Mouse (Mus musculus) liver, postnatal 0 days (tissue): ENCODE measurements around the gene Cth. TPM values are rescaled to one million over a fixed set of nuclear protein-coding genes. Genes with fewer than 3 reads are reported as not detected.
A peak's percentile ranks its signal among the peaks of the same experiment; 100 is the strongest.
"Not testable (repeated sequence)": the region's sequence is repeated elsewhere in the genome, so short reads cannot be mapped to it uniquely, and the experiment has no call there.

ENCODE experiments used
- ATAC-seq: fragments of 200-750 bp; cut with Nextera tagmentation; 2 replicates; pipeline ENCODE4 v1.8.0; 2017; ENCODE audit warnings: mild to moderate bottlenecking, moderate library complexity
- DNase-seq: peaks from one replicate; pipeline ENCODE4 v3.0.0-alpha.2; 2016
- H3K27ac ChIP-seq: fragments of 300-500 bp; sonication (generic); 2 replicates; pipeline ENCODE4 v1.5.1; 2014; ENCODE audit warnings: antibody characterized with exemption, moderate library complexity, mild to moderate bottlenecking, low read depth
- H3K27me3 ChIP-seq: fragments of 300-500 bp; sonication (generic); 2 replicates; pipeline ENCODE4 v1.6.1; 2014; ENCODE audit warnings: low read length, control low read depth, mixed read lengths; ENCODE audit not compliant: insufficient read depth
- H3K36me3 ChIP-seq: fragments of 300-500 bp; sonication (generic); replicated peaks from 2 replicates; pipeline ENCODE4 v1.6.1; 2014; ENCODE audit warnings: mild to moderate bottlenecking, control low read depth, low read length, moderate library complexity, mixed read lengths; ENCODE audit not compliant: insufficient read depth
- H3K4me1 ChIP-seq: fragments of 300-500 bp; sonication (generic); 2 replicates; pipeline ENCODE4 v1.6.1; 2014; ENCODE audit warnings: antibody characterized with exemption, mild to moderate bottlenecking, control low read depth; ENCODE audit not compliant: insufficient read depth
- H3K4me2 ChIP-seq: fragments of 300-500 bp; sonication (generic); 2 replicates; pipeline ENCODE4 v1.6.1; 2014; ENCODE audit warnings: low read depth, mild to moderate bottlenecking, low read length, moderate library complexity, mixed read lengths
- H3K4me3 ChIP-seq: fragments of 300-500 bp; sonication (generic); 2 replicates; pipeline ENCODE4 v1.5.1; 2014; ENCODE audit warnings: low read depth, low read length
- H3K9ac ChIP-seq: fragments of 300-500 bp; sonication (generic); replicated peaks from 2 replicates; pipeline ENCODE4 v1.6.1; 2014; ENCODE audit warnings: mild to moderate bottlenecking, moderate library complexity
- H3K9me3 ChIP-seq: fragments of 300-500 bp; sonication (generic); 2 replicates; pipeline ENCODE4 v1.6.1; 2016; ENCODE audit warnings: mild to moderate bottlenecking, control low read depth, low read length, mixed read lengths
- CTCF ChIP-seq: sonication (generic); IDR thresholded peaks from 2 replicates; pipeline ENCODE4 v1.5.1; 2016; ENCODE audit warnings: antibody characterized with exemption, low read depth
- EP300 ChIP-seq: IDR thresholded peaks from 2 replicates; pipeline ENCODE4 v1.6.1; 2016; ENCODE audit warnings: antibody characterized with exemption, low read depth, mild to moderate bottlenecking
- WGBS: fragments of 180-500 bp; shearing (Covaris S2); extraction: QIAGEN DNeasy Blood & Tissue Kit; methylation state at CpG from one replicate; pipeline ENCODE4 v1.1.7; 2014; ENCODE audit not compliant: insufficient replicate concordance; 5-methylcytosine and 5-hydroxymethylcytosine counted together
- polyA plus RNA-seq: library from polyadenylated mRNA; unstranded; fragments of >200 nt; fragmentation: Nextera tagmentation; extraction: Ambion mirVana; gene quantifications from 2 replicates; pipeline ENCODE4 v1.2.1, GENCODE M21; 2015

The Cth gene
- polyA plus RNA-seq, 1 experiment from 2014 or later, result 190 TPM

DNA sequence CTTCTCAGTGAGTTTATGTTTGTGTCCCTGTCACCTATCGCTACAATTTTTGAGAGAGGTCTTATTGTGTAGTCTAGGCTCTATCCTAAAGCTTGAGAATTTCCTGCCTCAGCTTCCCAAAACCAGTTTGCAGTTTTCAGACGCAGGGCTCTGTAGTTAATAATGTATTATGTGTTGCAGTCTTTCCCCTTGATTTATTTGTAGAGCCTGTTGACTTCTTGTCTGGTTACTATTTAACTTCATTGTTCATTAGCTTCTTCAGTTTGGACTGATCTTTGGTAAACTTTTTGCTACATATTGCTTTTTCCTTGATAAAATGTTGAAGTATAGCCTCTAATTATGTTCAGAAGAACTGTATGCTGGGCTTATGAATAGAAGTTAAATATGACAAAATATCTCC, 27.8 kb upstream of the Cth start:
- ATAC-seq, result no peak

DNA sequence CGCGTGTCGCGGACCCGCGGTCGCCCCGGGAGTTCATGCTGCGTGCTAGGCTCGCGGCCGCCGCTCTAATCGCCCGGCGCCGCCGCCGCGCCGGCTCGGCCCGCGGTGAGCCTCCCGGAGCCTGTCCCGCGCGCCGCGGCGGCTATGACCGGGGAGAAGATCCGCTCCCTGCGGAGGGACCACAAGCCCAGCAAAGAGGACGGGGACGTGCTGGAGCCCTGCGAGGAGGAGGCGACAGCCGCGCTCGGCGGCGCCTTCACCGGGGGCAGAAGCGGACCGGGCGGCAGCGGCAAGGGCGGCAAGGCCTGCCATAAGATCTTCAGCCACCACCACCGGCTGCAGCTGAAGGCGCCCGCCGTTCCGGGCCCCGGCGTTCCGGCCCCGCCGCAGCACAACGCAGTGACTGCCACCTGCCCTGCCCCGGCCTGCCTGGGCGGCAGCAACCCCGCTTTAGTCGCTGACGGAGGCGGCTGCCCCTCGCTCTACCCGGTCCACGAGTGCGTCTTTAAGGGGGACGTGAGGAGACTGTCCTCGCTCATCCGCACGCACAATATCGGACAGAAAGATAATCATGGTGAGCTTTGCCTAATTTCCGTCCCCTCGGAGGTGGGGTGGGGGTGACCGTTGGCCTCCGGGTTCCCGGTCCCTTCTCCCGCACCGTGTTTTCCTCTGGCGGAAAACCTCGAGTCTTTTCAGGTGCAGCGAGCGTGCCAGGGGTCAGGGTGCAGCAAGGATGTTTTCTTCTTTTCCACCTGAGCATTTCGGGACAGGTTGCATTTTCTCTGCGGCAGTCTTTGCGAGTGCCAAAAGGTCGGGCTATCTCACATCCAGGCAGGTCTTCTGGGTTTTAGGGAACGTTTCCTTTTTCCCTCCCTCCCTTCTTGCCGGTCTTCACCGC, 22.8 kb upstream of the Cth start:
- Histone ChIP-seq H3K27me3 (no peaks in the 10 kb centered on the region), H3K9ac (peak overlapping the region; percentile 98), H3K4me3 (peak overlapping the region; percentile 87), H3K27ac (peak overlapping the region; percentile 99), H3K4me2 (peak overlapping the region; percentile 79), H3K9me3 (no peaks in the 10 kb centered on the region), H3K36me3 (0 out of 2 replicates have a peak, but pooled peaks cover 4% of the 10 kb centered on the region), H3K4me1 (peaks cover 16% of the 10 kb centered on the region)
- peak; percentile 65 for DNase-seq
- ATAC-seq, result peak; percentile 69
- TF ChIP-seq EP300, result no peak
- no peak for TF ChIP-seq CTCF
- WGBS, result under 1% methylated on average over 78 of the region's 93 CpGs

More for the DNA sequence above, 27.8 kb upstream of the Cth start:
- 0 out of 2 replicates have a peak, but pooled peaks cover 4% of the 10 kb centered on the region for H3K36me3 ChIP-seq
- H3K27ac ChIP-seq, result 0 out of 2 replicates have a peak overlapping the region, but pooled peaks have one; percentile 51
- no peaks in the 10 kb centered on the region for H3K27me3 ChIP-seq
- WGBS, result 60% methylated on average over 2 of the region's 2 CpGs
- H3K9ac ChIP-seq, result no peak overlapping the region; the same call in 1 of the 2 replicates
- no peaks in the 10 kb centered on the region for H3K9me3 ChIP-seq
- DNase-seq, result no peak
- H3K4me3 ChIP-seq, result no peak overlapping the region
- H3K4me1 ChIP-seq, result peaks cover 10% of the 10 kb centered on the region
- TF ChIP-seq EP300 (no peak), CTCF (no peak)
- no peak overlapping the region for H3K4me2 ChIP-seq

DNA sequence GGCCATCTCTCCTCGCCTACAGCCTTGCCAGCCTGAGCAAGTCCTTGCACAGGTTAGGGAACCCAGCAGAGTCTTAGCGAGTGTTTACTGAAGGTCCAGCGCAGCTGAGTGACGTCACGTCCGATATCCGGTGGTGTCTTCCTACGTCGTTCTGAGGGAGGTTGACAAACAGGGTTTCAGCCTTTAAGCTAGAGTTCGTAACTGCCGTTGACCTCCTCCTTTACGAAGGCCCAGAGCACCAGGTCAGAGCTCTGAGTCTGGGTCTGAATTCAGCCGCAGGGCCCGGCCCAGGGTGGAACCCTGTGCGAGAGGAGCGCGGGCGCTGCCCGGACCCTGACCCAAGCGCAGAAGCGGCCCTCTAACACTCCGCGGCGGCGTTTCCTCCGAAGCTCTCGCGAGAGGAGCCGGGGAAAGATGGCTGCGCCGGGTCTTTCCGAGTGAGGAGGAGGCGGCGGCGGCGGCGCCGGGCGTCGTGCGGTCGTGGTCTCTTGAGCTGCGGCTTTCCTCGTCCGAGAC, 22.0 kb upstream of the Cth start, which contains the start of gene Ankrd13c:
Ankrd13c (plus strand) TSS at position 397 of the 516 bp plus-strand sequence.
- ATAC-seq (peak; percentile 96), DNase-seq (peak; percentile 92)
- peak; percentile 81 for TF ChIP-seq EP300
- TF ChIP-seq CTCF, result no peak
- H3K9me3 ChIP-seq, result no peaks in the 10 kb centered on the region
- H3K4me1 ChIP-seq, result peaks cover 15% of the 10 kb centered on the region
- 0 out of 2 replicates have a peak, but pooled peaks cover 4% of the 10 kb centered on the region for H3K36me3 ChIP-seq
- peak within 1 kb of the TSS; percentile 79 for H3K4me2 ChIP-seq
- peak within 1 kb of the TSS; percentile 98 for H3K9ac ChIP-seq
- peak within 1 kb of the TSS; percentile 87 for H3K4me3 ChIP-seq
- H3K27ac ChIP-seq, result peak within 1 kb of the TSS; percentile 99
- WGBS, result under 1% methylated on average over 42 of the region's 45 CpGs
- no peaks in the 10 kb centered on the region for H3K27me3 ChIP-seq

DNA sequence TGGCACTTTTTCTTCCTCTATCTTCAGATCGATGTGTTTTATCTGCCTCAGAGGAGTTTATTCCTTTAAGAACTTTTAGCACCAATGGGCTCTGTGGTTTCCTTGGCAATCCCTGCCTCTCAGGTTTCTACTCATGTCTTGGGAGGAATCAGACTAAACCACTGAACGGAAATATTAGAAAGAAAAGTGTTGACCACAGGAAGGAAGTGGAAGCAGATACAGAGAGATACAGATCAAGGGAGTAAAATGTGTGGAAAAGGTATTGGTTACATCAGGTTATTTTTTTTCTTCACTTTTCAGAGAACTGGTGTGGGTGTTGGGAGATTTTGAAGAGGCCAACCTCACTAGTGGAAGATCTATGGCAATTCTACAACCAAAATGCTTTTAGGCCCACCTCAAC, 13.7 kb upstream of the Cth start:
- Histone ChIP-seq H3K4me1 (no peaks in the 10 kb centered on the region), H3K36me3 (no peaks in the 10 kb centered on the region), H3K9ac (no peak overlapping the region), H3K27me3 (no peaks in the 10 kb centered on the region), H3K9me3 (no peaks in the 10 kb centered on the region), H3K4me2 (no peak overlapping the region), H3K4me3 (no peak overlapping the region), H3K27ac (no peak overlapping the region)
- ATAC-seq, result no peak
- DNase-seq, result no peak
- TF ChIP-seq CTCF, result no peak
- TF ChIP-seq EP300, result no peak
- 39% methylated on average over 2 of the region's 2 CpGs for WGBS

DNA sequence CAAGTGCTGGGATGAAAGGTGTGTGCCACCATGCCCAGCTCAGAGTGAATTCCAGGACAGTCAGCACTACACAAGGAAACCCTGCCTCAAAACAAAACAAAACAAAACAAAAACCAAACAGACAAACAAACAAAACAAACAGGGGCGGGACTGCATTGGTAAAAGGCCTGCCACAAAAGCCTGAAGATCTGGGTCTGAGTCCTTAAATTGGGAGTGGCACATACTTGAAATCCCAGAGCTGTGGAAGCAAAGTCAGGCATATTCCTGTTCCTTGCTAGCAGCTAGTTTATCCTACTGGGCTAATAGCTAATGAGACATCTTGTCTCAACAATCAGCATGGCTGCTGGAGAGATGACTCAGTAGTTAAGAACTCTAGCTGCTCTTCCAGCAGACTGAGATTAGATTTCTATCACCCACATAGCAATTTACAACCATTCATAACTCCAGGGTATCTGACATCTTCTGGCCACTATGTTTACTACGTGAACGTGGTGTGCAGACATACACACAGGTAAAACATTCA, 9.5 kb upstream of the Cth start:
- Histone ChIP-seq H3K27ac (no peak overlapping the region), H3K4me2 (no peak overlapping the region), H3K9ac (no peak overlapping the region), H3K27me3 (no peaks in the 10 kb centered on the region), H3K4me3 (no peak overlapping the region), H3K4me1 (no peaks in the 10 kb centered on the region), H3K9me3 (no peaks in the 10 kb centered on the region), H3K36me3 (no peaks in the 10 kb centered on the region)
- ATAC-seq (no peak), DNase-seq (no peak)
- no peak for TF ChIP-seq EP300
- TF ChIP-seq CTCF, result no peak
- WGBS, result 75% methylated on average over 3 of the region's 3 CpGs

DNA sequence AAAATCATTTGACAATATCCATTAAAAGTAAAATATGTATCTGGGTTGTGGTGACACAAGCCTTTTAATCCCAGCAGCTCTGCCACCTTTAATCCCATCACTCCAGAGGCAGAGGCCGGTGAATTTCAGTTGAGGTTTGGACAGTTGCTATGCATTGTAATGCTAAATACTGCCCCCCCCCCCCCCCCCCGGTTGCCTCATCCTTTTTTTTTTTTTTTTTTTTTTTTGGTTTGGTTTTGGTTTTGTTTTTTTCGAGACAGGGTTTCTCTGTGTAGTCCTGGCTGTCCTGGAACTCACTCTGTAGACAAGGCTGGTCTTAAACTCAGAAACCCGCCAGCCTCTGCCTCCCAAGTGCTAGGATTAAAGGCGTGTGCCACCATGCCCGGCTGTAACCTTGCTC, 8.3 kb upstream of the Cth start:
- not testable (repeated sequence) for H3K27ac ChIP-seq, H3K36me3 ChIP-seq, H3K9me3 ChIP-seq, H3K9ac ChIP-seq, H3K27me3 ChIP-seq, H3K4me1 ChIP-seq, H3K4me3 ChIP-seq, H3K4me2 ChIP-seq, ATAC-seq, DNase-seq
- WGBS, result 77% methylated on average over 5 of the region's 6 CpGs
